Mouse (Mus musculus) liver, adult 2 months (tissue): ENCODE results near the gene Rab38.

ENCODE experiments used
- CTCF ChIP-seq: fragments of 200-500 bp; IDR thresholded peaks from 2 replicates; pipeline ENCODE4 v1.5.1; 2011; ENCODE audit warnings: low read depth, low read length, control low read depth
- POLR2A ChIP-seq: fragments of 200-500 bp; IDR thresholded peaks from 2 replicates; pipeline ENCODE4 v1.6.1; 2011; ENCODE audit warnings: low read length, control low read depth; ENCODE audit not compliant: insufficient read depth; ENCODE audit errors: extremely low read depth

DNA sequence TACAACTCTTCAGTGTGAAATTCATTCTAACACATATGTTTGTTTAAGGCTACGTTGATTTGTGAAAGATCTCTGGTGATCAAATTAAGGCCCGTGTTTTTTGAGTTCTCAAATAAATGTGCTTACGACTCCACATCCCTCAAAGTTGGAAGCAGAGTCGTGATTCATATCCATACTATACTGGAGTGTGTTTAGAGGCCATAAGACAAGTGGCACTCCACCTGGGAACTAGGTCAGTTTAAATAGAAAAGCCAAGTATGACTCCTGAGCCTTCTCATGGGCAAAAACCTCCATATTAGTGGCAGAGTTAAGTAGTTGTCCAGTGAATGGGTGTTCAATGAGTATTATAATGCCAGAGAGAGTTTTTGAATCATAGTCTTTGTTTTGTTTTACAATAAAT, 13.4 kb downstream of the Rab38 start:
- TF ChIP-seq CTCF (no peak), POLR2A (no peak)
